Mouse (Mus musculus) cerebellum, adult 2 months (tissue): Measurements from ENCODE around the gene Hist1h4b.

Source experiments
- CTCF ChIP-seq: fragments of 200-500 bp; IDR thresholded peaks from 2 replicates; pipeline ENCODE4 v1.5.1; 2011; ENCODE audit warnings: low read depth, mild to moderate bottlenecking, control low read depth, low read length, moderate library complexity, borderline replicate concordance; ENCODE audit not compliant: insufficient read depth
- POLR2A ChIP-seq: fragments of 200-500 bp; IDR thresholded peaks from 2 replicates; pipeline ENCODE4 v1.6.1; 2011; ENCODE audit warnings: low read length, control low read depth, borderline replicate concordance; ENCODE audit not compliant: insufficient read depth

- TF ChIP-seq CTCF (no peak), POLR2A (peak; percentile 69; the same call in 1 of the 2 replicates)
Measured at GRCm38 (mm10) chr13:23763586-23764323, 6.9 kb downstream of the Hist1h4b start, which contains the start of gene Hist1h1a.
